Mouse (Mus musculus) ES-Bruce4 (cell line): ENCODE results near the gene Casp12.

Experiments
- CTCF ChIP-seq: IDR thresholded peaks from one replicate; pipeline ENCODE4 v1.8.1; 2011; ENCODE audit warnings: low read depth, low read length
- POLR2A ChIP-seq: IDR thresholded peaks from one replicate; pipeline ENCODE4 v1.8.1; 2011; ENCODE audit warnings: low read length; ENCODE audit not compliant: insufficient read depth

DNA sequence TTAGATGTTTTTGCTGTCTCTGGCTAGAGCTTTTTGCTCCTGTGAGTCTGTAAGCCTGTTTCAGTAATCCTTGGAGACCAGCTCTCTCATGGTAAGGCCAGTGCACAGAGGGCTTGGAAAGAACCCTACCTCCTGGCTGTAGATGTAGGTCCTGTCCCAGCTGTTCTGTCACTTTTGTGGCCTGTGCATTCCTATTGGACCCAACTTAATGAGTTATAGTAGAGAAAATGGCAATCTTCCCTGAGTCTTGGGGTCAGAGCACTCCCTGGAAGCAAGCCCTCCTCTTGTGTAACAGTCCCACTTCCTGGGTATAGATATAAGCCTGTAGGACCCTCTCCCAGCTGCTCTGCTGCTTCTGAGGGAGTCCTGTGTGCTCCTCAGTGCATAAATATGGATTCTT lies 48.3 kb downstream of the Casp12 start:
- TF ChIP-seq CTCF: no peak
- no peak for TF ChIP-seq POLR2A
